Mouse (Mus musculus) embryo, embryonic 10 days (tissue): ENCODE results near the gene Tmem248.
"Not testable (repeated sequence)": the region's sequence is repeated elsewhere in the genome, so short reads cannot be mapped to it uniquely, and the experiment has no call there.

Source experiments
- DNase-seq: peaks from one replicate; pipeline ENCODE4 v3.0.0-alpha.2; 2015; ENCODE audit warnings: low spot score

Gene Tmem248

GRCm38 (mm10) chr5:130203948-130204347 lies 12.9 kb upstream of the Tmem248 start:
- DNase-seq = no peak

DNA sequence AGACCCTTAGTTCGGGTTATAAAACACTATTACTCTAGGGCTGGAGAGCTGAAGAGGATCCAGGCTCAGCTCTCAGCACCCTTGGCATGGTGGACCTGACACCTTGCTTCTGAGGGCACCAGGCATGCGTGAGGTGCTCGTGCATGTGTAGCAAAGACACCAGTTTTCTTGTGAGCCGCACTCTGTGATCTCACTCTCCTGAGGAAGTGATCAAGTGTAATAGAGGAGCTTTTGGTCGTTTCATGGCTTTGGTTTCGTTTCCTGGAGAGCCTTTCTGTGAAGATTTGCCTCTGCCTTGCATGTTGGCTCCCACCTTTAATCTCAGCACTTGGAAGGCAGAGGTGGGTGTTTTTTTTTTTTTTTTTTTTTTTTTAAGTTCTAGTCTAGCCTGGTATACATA lies 12.3 kb upstream of the Tmem248 start:
- no peak for DNase-seq

DNA sequence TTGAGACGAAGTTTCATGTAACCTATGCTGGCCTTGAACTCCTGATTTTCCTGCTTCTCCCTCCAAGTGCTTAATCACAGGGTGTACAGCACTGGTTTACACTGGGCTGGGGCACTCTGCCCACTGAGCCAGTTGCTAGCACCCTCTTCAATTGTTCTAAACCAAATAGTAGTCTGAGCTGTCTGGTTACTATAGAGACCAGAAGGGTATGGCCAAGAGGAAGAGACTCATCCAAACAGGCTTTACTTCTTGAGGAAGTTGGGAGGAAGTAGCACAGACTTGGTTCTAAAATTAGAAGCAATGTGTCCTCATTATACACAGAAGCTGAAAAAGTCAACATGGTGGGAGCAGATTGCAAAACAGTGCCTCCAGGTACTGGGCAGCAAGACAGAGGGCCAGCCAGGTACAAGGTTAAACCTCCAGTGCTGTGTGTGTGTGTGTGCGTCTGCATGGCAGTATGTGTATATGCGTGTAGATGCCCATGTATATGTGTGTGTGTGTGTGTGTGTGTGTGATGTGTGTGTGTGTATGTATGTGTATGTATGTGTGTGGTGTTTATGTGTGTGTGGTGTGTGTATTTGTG lies 11.3 kb upstream of the Tmem248 start:
- DNase-seq = no peak

GRCm38 (mm10) chr5:130207299-130207698 lies 9.6 kb upstream of the Tmem248 start:
- DNase-seq = no peak

DNA sequence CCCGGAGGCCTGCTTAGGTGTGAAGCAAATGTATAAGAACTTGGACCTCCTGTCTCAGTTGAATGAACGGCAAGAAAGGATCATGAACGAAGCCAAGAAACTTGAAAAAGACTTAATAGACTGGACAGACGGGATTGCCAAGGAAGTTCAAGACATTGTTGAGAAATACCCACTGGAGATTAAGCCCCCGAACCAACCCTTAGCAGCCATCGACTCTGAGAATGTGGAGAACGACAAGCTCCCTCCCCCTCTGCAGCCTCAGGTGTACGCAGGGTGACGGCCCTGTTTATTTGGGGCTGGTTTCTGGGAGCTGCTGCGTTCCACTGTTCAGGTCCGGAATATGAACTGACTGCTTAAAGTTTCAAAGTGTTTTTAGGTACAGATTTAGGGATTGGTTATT lies 3.9 kb upstream of the Tmem248 start:
- DNase-seq = no peak

GRCm38 (mm10) chr5:130217406-130217805 lies 525 bp downstream of the Tmem248 start:
- no peak for DNase-seq

- DNase-seq = no peak
Measured at GRCm38 (mm10) chr5:130218336-130218735, 1.5 kb downstream of the Tmem248 start.

GRCm38 (mm10) chr5:130221316-130221715 lies 4.4 kb downstream of the Tmem248 start:
- DNase-seq = peak; percentile 11

DNA sequence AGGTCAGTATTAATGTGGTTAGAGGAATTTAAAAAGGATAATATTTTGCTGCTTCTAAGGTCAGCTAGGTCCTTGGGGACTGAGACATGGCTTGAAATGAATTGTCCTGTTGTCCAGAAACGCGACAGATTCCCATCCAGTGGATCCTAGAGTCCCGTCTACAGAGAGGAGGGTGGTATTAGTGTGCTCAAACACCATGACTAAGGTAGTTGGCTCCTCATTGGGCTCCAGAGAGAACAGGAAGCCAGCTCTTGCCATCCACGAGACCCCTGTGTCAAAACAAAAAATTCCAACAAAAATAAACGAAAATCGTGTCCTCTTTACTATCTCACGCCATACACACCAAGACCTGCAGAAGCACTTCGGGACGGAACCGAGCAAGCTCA lies 4.9 kb downstream of the Tmem248 start:
- peak; percentile 43 for DNase-seq

DNA sequence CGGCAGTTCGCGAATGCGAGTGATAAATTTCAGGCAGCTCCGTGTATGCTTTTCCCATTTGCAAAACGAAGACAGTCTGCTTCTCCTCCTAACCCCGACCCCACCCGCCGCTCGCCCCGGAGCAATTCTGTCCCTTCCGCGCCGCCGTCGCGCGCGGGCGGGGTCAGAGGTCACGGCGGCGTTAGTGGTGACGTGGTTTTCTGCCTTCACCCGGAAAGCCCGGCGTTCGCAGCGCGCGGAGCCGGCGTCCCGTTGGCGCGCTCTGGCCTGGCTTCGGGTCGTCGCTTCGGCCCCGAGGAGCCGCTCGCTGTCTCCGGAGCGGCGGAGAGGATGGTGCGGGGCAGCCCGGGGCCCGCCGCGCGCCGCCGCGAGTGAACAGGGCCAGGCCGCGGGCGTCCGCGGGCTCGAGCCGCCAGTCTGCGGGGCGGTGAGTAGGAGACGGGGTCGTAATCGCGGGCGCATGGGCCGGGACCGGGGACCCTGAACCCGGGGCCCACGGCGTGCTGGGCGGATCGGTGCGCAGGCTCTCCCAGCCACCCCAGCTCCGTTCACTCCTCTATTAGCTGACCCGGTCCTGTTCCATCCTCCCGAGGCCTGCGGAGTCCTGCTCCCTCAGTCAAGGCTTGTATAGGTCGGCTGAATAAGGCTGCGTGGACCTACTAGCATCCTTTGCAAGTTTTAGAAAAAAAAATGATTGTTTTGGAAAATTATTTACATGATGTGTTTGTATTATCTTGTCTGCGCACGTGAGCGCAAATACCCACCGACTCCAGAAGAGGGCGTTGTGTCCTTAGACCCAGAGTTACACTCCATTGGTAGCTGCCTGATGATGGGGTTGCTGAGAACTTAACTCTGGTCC lies 5.5 kb downstream of the Tmem248 start:
- DNase-seq = peak; percentile 87

GRCm38 (mm10) chr5:130226790-130227189 lies 9.9 kb downstream of the Tmem248 start:
- no peak for DNase-seq

DNA sequence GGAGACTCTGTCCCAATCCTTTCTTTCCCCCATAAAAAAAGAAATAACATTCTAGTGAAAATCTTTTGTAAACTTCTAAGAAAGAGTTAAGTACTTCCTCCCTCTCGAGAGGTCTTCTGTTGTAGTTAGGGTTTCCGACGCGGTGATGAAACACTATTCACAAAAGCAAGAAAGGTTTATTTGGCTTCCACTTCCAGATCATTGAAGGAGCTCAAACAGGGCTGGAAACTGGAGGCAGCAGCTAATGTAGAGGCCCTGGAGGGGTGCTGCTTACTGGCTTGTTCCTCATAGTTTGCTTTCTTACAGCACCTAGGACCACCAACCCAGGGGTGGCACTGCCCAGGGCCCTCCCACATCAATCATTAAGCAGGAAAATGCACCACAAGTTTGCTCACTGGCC lies 11.2 kb downstream of the Tmem248 start:
- no peak for DNase-seq

GRCm38 (mm10) chr5:130236302-130236701 lies 19.4 kb downstream of the Tmem248 start:
- DNase-seq = no peak

- DNase-seq = no peak
Measured at GRCm38 (mm10) chr5:130239236-130239635, 22.4 kb downstream of the Tmem248 start.

GRCm38 (mm10) chr5:130239856-130240255 lies 23.0 kb downstream of the Tmem248 start:
- no peak for DNase-seq

DNA sequence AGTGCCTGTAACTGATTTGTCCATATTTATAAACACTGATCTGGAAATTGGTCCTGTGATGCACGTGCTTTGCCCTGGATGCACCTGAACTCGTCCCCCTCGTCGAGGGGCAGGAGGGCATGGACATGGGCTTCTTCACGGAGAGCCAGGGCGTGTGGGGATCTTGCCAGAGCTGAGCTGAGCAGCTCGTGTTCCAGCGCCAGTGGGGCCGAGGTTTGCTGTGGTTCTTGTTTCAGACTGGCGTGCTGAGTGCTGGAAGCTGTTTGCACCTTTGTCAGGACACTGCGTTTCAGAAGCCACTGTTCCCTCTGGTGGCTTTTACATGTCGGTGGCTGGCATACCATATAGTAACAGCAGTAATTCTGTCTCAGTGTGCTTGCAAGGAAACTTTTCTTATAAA lies 24.5 kb downstream of the Tmem248 start:
- DNase-seq = no peak

GRCm38 (mm10) chr5:130247823-130248222 lies 30.9 kb downstream of the Tmem248 start:
- DNase-seq = no peak

- peak; percentile 64 for DNase-seq
Measured at GRCm38 (mm10) chr5:130254164-130255016, 37.5 kb downstream of the Tmem248 start.

- DNase-seq = peak; percentile 100
Measured at GRCm38 (mm10) chr5:130255017-130255720, 38.3 kb downstream of the Tmem248 start, which contains the start of the genes Sbds and Tyw1. Gene Sbds (minus strand): TSS chr5:130255530. Gene Tyw1 (plus strand): TSS chr5:130255619.

GRCm38 (mm10) chr5:130255799-130256525 lies 39.1 kb downstream of the Tmem248 start:
- not testable (repeated sequence) for DNase-seq

DNA sequence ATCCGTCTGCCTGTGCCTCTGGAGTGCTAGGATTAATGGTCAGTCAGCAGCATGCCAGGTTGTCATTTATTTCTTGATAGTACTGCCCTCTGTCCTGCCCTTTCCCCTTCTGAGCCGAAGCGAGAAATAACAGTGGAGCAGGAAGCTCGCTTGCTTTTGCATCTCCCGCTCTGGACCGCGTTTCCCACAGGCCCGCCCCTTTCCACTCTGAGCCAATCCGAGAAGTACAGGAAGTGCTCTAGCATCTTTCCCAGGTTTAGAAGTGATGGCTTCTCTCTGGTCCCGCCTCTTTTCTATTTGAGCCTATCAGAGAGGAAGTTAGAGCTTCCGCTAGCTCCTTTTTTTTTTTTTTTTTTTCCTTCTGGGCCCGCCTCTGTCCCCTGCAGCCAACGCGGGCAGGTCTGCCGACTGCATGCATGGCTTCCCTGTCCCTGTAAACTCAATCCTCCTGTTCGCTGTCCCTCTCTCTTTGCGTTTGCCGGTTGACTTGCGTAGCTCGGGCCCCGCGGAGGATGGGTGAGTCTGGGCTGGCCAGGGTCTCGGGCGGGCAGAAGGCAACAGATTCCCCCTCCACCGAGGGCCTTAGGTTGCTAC lies 39.9 kb downstream of the Tmem248 start:
- DNase-seq = peak; percentile 96
